Mouse (Mus musculus): ENCODE results near the gene Dlg2.

Gene Dlg2

GRCm38 (mm10) chr7:91090830-91091683 lies 614.6 kb downstream of the Dlg2 start:
- DNase-seq (ENCODE audit: low read depth) = no peak

GRCm38 (mm10) chr7:91096467-91096866 lies 620.0 kb downstream of the Dlg2 start:
- no peak for DNase-seq (ENCODE audit: low read depth)

- no peak for DNase-seq (ENCODE audit: low read depth)
These were observed 622.0 kb downstream of the Dlg2 start for GRCm38 (mm10) chr7:91098521-91098920.

GRCm38 (mm10) chr7:91109575-91109974 lies 633.1 kb downstream of the Dlg2 start:
- DNase-seq (ENCODE audit: low read depth) = no peak

GRCm38 (mm10) chr7:91132128-91132527 lies 655.7 kb downstream of the Dlg2 start:
- no peak for DNase-seq (ENCODE audit: low read depth)

GRCm38 (mm10) chr7:91154096-91154495 lies 677.6 kb downstream of the Dlg2 start:
- DNase-seq (ENCODE audit: low read depth) = no peak

GRCm38 (mm10) chr7:91159144-91159543 lies 682.7 kb downstream of the Dlg2 start:
- DNase-seq (ENCODE audit: low read depth) = no peak

GRCm38 (mm10) chr7:91161643-91162175 lies 685.2 kb downstream of the Dlg2 start:
- no peak for DNase-seq (ENCODE audit: low read depth)

- DNase-seq (ENCODE audit: low read depth) = no peak
These were observed 697.1 kb downstream of the Dlg2 start for GRCm38 (mm10) chr7:91173560-91173959.

GRCm38 (mm10) chr7:91188211-91188610 lies 711.7 kb downstream of the Dlg2 start:
- DNase-seq (ENCODE audit: low read depth) = no peak

GRCm38 (mm10) chr7:91199372-91199771 lies 722.9 kb downstream of the Dlg2 start:
- DNase-seq (ENCODE audit: low read depth) = no peak

- no peak for DNase-seq (ENCODE audit: low read depth)
These were observed 731.8 kb downstream of the Dlg2 start for GRCm38 (mm10) chr7:91208083-91208852.

GRCm38 (mm10) chr7:91208973-91209372 lies 732.5 kb downstream of the Dlg2 start:
- DNase-seq (ENCODE audit: low read depth) = no peak

- DNase-seq (ENCODE audit: low read depth) = no peak
These were observed 735.8 kb downstream of the Dlg2 start for GRCm38 (mm10) chr7:91212236-91212635.

GRCm38 (mm10) chr7:91214921-91215320 lies 738.4 kb downstream of the Dlg2 start:
- DNase-seq (ENCODE audit: low read depth) = no peak

GRCm38 (mm10) chr7:91218321-91218987 lies 742.0 kb downstream of the Dlg2 start:
- no peak for DNase-seq (ENCODE audit: low read depth)

GRCm38 (mm10) chr7:91226442-91226841 lies 750.0 kb downstream of the Dlg2 start:
- DNase-seq (ENCODE audit: low read depth) = peak; percentile 53

GRCm38 (mm10) chr7:91241718-91242117 lies 765.2 kb downstream of the Dlg2 start:
- no peak for DNase-seq (ENCODE audit: low read depth)

- no peak for DNase-seq (ENCODE audit: low read depth)
These were observed 785.2 kb downstream of the Dlg2 start for GRCm38 (mm10) chr7:91261672-91262030.

GRCm38 (mm10) chr7:91262031-91262951 lies 785.8 kb downstream of the Dlg2 start:
- no peak for DNase-seq (ENCODE audit: low read depth)

GRCm38 (mm10) chr7:91262998-91263397 lies 786.5 kb downstream of the Dlg2 start:
- DNase-seq (ENCODE audit: low read depth) = no peak
